ENCODE assay signal across 8 mouse cellular contexts in the genomic region with DNA sequence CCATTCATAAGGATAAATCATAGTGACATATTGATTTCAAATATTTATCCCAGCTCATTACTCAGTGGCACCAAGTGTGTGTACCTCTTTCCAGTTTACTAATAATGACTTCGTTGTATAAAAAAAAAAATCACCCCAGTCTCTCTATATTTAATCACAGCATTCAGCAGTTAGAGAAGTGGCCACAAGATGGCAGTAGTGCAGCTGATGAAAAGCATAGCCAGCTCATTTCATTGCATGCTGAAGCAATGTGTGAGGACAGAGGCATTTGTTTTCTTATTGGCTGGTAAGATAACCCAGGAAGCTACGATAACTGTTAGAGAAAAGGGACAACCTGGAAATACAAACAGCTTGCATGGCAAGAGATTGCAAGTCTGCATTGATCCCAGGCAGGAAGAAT.
DNase-seq lines count a peak whose midpoint lies in the region; ATAC-seq and TF ChIP-seq lines count a peak whose summit lies in the region.
"Not testable (repeated sequence)": the region's sequence is repeated elsewhere in the genome, so short reads cannot be mapped to it uniquely, and the experiment has no call there.

No protein-coding gene starts in this region.

- not testable (repeated sequence) for H3K9ac ChIP-seq in forebrain, embryonic 13.5 days; hindbrain, embryonic 11.5 days (ENCODE audit: low read depth, low read length); midbrain, embryonic 15.5 days

- not testable (repeated sequence) for TF ChIP-seq POLR2A in brain, embryonic 14.5 days (IDR thresholded peaks at IDR 0.05; ENCODE audit: borderline replicate concordance, extremely low read depth, insufficient read depth, insufficient read length, poor library complexity, severe bottlenecking)

- H3K4me2 ChIP-seq in forebrain, embryonic 13.5 days; hindbrain, embryonic 11.5 days (replicated peaks; ENCODE audit: low read depth, low read length); midbrain, embryonic 15.5 days: not testable (repeated sequence)

- TF ChIP-seq CTCF in brain, embryonic 14.5 days (IDR thresholded peaks at IDR 0.05; ENCODE audit: borderline replicate concordance, extremely low read depth, insufficient read depth, insufficient read length) = peak; percentile 15; the same call in 1 of the 2 replicates

- 48% methylated on average over 1 of the region's 2 CpGs for WGBS in forebrain, embryonic 13.5 days
- WGBS in hindbrain, embryonic 11.5 days = 59% methylated on average over 1 of the region's 2 CpGs
- WGBS in midbrain, embryonic 15.5 days = 54% methylated on average over 1 of the region's 2 CpGs

- not testable (repeated sequence) for H3K9me3 ChIP-seq in forebrain, embryonic 13.5 days (replicated peaks); hindbrain, embryonic 11.5 days (ENCODE audit: control insufficient read depth, low read length); midbrain, embryonic 15.5 days

- H3K27me3 ChIP-seq in forebrain, embryonic 13.5 days; hindbrain, embryonic 11.5 days (ENCODE audit: control insufficient read depth, insufficient read depth, low read length); midbrain, embryonic 15.5 days (replicated peaks): not testable (repeated sequence)

- peak; percentile 9 to 10 for DNase-seq in B cell, adult 2 months
- peak; percentile 48 for DNase-seq in brain, embryonic 14.5 days (ENCODE audit: low read depth)
- peak; percentile 63 for DNase-seq in hindbrain, embryonic 11.5 days (ENCODE audit: low spot score)
- peak; percentile 43 to 46 for DNase-seq in kidney, postnatal 4 days
- peak; percentile 13 for DNase-seq in liver
- DNase-seq in right cerebral cortex, postnatal 25 days = peak; percentile 4

- H3K36me3 ChIP-seq in forebrain, embryonic 13.5 days (ENCODE audit: poor library complexity, severe bottlenecking); hindbrain, embryonic 11.5 days (ENCODE audit: control insufficient read depth, insufficient read depth, low read length); midbrain, embryonic 15.5 days (replicated peaks): not testable (repeated sequence)

- ATAC-seq in forebrain, embryonic 13.5 days = peak; percentile 58; the same call in 1 of the 2 replicates
- ATAC-seq in hindbrain, embryonic 11.5 days (ENCODE audit: low FRiP score) = not testable (repeated sequence)
- ATAC-seq in midbrain, embryonic 15.5 days (replicated peaks) = peak; percentile 85

- not testable (repeated sequence) for H3K4me1 ChIP-seq in forebrain, embryonic 13.5 days; hindbrain, embryonic 11.5 days (replicated peaks; ENCODE audit: control insufficient read depth, insufficient read depth, low read length); midbrain, embryonic 15.5 days

- not testable (repeated sequence) for H3K27ac ChIP-seq in forebrain, embryonic 13.5 days; hindbrain, embryonic 11.5 days (ENCODE audit: low read depth, low read length); midbrain, embryonic 15.5 days

- H3K4me3 ChIP-seq in forebrain, embryonic 13.5 days; hindbrain, embryonic 11.5 days (ENCODE audit: low read depth, low read length); midbrain, embryonic 15.5 days: not testable (repeated sequence)

Comparison
In these comparisons a context has a peak if more than half of its experiments do, and no peak if none do; other contexts are left out.
1. DNase-seq: peak in every context shown above with its lines; median percentile 63 in hindbrain, embryonic 11.5 days; 48 in brain, embryonic 14.5 days; 44 in kidney, postnatal 4 days; 13 in liver; 10 in B cell, adult 2 months; 4 in right cerebral cortex, postnatal 25 days.